Mouse (Mus musculus) embryonic facial prominence, embryonic 13.5 days (tissue): ENCODE data around the gene Ptx3. TPM values are rescaled to one million over a fixed set of nuclear protein-coding genes. Genes with fewer than 3 reads are reported as not detected.

ENCODE experiments used
- ATAC-seq: fragments of 200-750 bp; cut with Nextera tagmentation; 2 replicates; pipeline ENCODE4 v1.8.0; 2017; ENCODE audit warnings: low read depth; ENCODE audit not compliant: insufficient number of reproducible peaks, insufficient read depth, low FRiP score, low TSS enrichment
- H3K27ac ChIP-seq: fragments of 300-500 bp; sonication (generic); 2 replicates; pipeline ENCODE4 v1.5.1; 2015; ENCODE audit warnings: moderate library complexity, mild to moderate bottlenecking, inconsistent platforms
- H3K27me3 ChIP-seq: fragments of 300-500 bp; sonication (generic); 2 replicates; pipeline ENCODE4 v1.6.1; 2015; ENCODE audit warnings: mild to moderate bottlenecking, inconsistent platforms
- H3K36me3 ChIP-seq: fragments of 300-500 bp; sonication (generic); 2 replicates; pipeline ENCODE4 v1.6.1; 2015; ENCODE audit warnings: mild to moderate bottlenecking, inconsistent platforms
- H3K4me1 ChIP-seq: fragments of 300-500 bp; sonication (generic); 2 replicates; pipeline ENCODE4 v1.6.1; 2015; ENCODE audit warnings: inconsistent platforms
- H3K4me2 ChIP-seq: fragments of 300-500 bp; sonication (generic); 2 replicates; pipeline ENCODE4 v1.6.1; 2015; ENCODE audit warnings: moderate library complexity, mild to moderate bottlenecking, inconsistent platforms
- H3K4me3 ChIP-seq: fragments of 300-500 bp; sonication (generic); 2 replicates; pipeline ENCODE4 v1.5.1; 2015; ENCODE audit warnings: mild to moderate bottlenecking, inconsistent platforms
- H3K9ac ChIP-seq: fragments of 300-500 bp; sonication (generic); 2 replicates; pipeline ENCODE4 v1.6.1; 2015; ENCODE audit warnings: mild to moderate bottlenecking, inconsistent platforms
- H3K9me3 ChIP-seq: fragments of 300-500 bp; sonication (generic); 2 replicates; pipeline ENCODE4 v1.6.1; 2016; ENCODE audit warnings: inconsistent platforms
- WGBS: fragments of 180-500 bp; shearing (Covaris S2); methylation state at CpG from one replicate; pipeline ENCODE4 v1.1.7; 2015; ENCODE audit warnings: mixed read lengths; 5-methylcytosine and 5-hydroxymethylcytosine counted together
- polyA plus RNA-seq: library from polyadenylated mRNA; unstranded; fragments of >200 nt; fragmentation: Nextera tagmentation; extraction: Ambion mirVana; gene quantifications from 2 replicates; pipeline ENCODE4 v1.2.1, GENCODE M21; 2015

Ptx3 gene
- polyA plus RNA-seq, 1 experiment from 2014 or later = 29.8 TPM

DNA sequence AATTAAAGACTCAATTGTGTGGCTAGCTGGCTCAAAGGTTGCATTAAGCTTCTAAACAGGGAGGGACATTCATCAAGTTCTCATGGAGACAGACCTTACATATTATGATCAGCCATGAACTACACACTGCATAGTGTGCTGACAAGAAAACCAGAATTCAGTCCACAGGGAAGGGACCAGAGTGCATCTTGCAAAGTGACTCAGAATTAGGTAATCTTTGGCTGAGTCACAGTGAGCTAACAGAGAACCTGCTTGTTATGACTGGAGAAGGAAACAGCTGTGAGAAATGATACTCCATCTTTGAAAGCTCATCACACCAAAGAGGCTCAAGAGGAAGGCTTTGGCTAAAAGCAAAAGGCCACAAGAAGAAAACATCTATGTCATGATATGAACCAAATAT lies 20.8 kb downstream of the Ptx3 start:
- Histone ChIP-seq H3K4me1 (no peaks in the 10 kb centered on the region), H3K27ac (no peak overlapping the region), H3K9me3 (no peaks in the 10 kb centered on the region), H3K4me3 (no peak overlapping the region), H3K4me2 (no peak overlapping the region), H3K36me3 (no peaks in the 10 kb centered on the region), H3K27me3 (no peaks in the 10 kb centered on the region), H3K9ac (no peak overlapping the region)
- no peak for ATAC-seq

DNA sequence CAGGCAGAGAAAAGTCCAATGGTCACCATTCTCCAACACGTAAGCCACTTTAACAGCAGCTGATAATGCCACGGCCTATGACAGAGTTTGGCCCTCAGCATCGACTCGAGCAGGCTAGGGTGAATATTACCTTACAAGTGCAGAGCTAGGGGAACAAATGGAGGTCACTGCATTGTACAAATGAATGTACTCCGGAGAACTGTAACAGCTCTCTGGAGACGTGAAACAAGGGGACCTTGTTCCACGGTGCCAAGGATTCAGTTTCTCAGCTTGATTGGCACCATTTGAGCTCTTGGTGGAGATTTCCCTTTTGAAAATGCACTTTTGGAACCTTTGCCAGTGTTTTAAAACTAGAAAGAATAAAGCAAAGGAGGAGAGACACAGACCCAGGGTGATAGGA lies 32.1 kb downstream of the Ptx3 start:
- WGBS = 69% methylated on average over 7 of the region's 7 CpGs
- H3K27ac ChIP-seq = no peak overlapping the region
- H3K27me3 ChIP-seq = no peaks in the 10 kb centered on the region
- no peak overlapping the region for H3K4me3 ChIP-seq
- H3K4me2 ChIP-seq = no peak overlapping the region
- no peak for ATAC-seq
- no peak overlapping the region for H3K9ac ChIP-seq
- H3K9me3 ChIP-seq = no peaks in the 10 kb centered on the region
- no peaks in the 10 kb centered on the region for H3K36me3 ChIP-seq
- H3K4me1 ChIP-seq = no peaks in the 10 kb centered on the region

DNA sequence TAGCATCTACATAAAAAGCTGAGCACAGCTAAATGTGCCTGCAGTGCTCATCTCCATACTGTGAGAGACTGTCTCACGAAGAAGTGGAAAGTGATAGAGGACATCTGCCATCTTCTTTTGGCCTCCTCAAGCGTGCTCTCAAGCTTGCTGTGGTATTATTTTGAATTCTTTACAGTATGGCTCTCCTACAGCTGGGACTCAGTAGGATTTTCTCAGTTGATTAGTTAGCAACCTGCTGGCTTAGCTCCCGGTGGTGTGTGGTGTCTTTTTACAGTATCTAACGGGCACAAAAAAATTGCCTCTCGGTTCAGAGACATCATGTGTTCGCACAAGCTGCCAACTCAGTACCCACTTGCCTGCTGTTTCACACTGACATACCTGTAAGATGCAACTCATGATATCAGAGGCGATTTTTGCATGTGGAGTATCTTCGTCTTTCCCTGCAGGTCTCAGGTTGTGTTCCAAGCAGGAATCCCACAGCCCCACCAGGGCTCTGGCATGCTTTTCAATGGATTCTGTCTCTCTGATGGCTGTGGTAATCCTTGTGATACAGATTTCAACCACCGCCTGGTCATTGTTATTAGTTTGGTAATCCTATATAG lies 34.9 kb downstream of the Ptx3 start:
- H3K4me1 ChIP-seq = no peaks in the 10 kb centered on the region
- H3K27me3 ChIP-seq = no peaks in the 10 kb centered on the region
- 70% methylated on average over 9 of the region's 9 CpGs for WGBS
- no peak overlapping the region for H3K4me3 ChIP-seq
- no peak overlapping the region for H3K27ac ChIP-seq
- no peak for ATAC-seq
- H3K9me3 ChIP-seq = no peaks in the 10 kb centered on the region
- H3K36me3 ChIP-seq = no peaks in the 10 kb centered on the region
- H3K4me2 ChIP-seq = no peak overlapping the region
- H3K9ac ChIP-seq = no peak overlapping the region

DNA sequence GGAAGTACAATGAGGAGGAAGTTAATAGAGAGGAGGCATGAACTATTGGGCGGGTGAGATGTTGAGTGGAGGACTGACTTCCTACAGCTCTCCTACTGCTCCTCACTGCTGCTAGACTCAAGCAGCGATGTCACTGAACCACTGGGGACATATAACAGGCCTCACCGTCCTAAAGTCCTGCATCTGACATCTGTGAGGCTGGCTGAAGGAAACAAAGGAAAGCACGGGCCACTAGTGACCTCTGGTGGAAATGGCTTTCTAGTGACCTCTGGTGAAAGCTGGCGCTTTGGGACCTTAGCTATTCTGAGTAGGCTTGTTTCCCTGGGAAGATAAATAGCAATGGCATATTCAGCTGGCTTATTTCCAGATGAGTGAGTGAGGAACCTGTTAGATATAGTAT lies 42.6 kb downstream of the Ptx3 start:
- no peaks in the 10 kb centered on the region for H3K4me1 ChIP-seq
- H3K27me3 ChIP-seq = no peaks in the 10 kb centered on the region
- no peak overlapping the region for H3K9ac ChIP-seq
- no peaks in the 10 kb centered on the region for H3K9me3 ChIP-seq
- WGBS = 39% methylated on average over 5 of the region's 5 CpGs
- H3K36me3 ChIP-seq = no peaks in the 10 kb centered on the region
- no peak for ATAC-seq
- no peak overlapping the region for H3K4me3 ChIP-seq
- H3K27ac ChIP-seq = no peak overlapping the region
- no peak overlapping the region for H3K4me2 ChIP-seq

DNA sequence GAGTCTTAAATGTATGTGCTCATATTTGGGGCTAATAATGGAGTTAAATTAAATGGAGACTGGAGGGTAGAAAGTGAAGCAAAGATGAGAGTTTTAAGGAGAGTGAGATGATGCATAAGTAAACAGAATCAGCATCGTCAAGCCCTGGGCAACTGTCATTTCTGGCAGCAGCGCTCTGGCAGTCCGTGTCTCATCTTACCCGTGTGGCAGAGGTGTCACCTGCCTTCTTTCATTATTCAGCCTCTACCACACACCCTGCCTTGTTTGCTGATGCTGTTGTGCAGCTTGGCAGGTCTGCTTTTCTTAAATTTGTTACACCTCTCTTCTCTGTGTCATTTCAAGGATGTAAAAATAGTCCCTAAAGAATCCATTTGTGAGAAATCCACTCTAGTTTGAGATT lies 43.6 kb downstream of the Ptx3 start:
- no peaks in the 10 kb centered on the region for H3K36me3 ChIP-seq
- H3K27me3 ChIP-seq = no peaks in the 10 kb centered on the region
- no peak for ATAC-seq
- H3K9ac ChIP-seq = no peak overlapping the region
- no peak overlapping the region for H3K4me3 ChIP-seq
- no peak overlapping the region for H3K4me2 ChIP-seq
- 74% methylated on average over 4 of the region's 4 CpGs for WGBS
- no peaks in the 10 kb centered on the region for H3K4me1 ChIP-seq
- H3K9me3 ChIP-seq = no peaks in the 10 kb centered on the region
- H3K27ac ChIP-seq = no peak overlapping the region

Other genes starting within 250 kb of the Ptx3 start
- 2.8 and 4.2 TPM in 2 replicates for gene Veph1, start 76.9 kb downstream of the Ptx3 start, polyA plus RNA-seq